Mouse (Mus musculus): Measurements from ENCODE around the gene Ptprk.

Ptprk gene

GRCm38 (mm10) chr10:28186018-28186800 lies 111.6 kb downstream of the Ptprk start:
- DNase-seq (ENCODE audit: low spot score) = no peak

- no peak for DNase-seq (ENCODE audit: low spot score)
Observed at GRCm38 (mm10) chr10:28191440-28191839, 116.8 kb downstream of the Ptprk start.

- no peak for DNase-seq (ENCODE audit: low spot score)
Observed at GRCm38 (mm10) chr10:28193630-28194029, 119.0 kb downstream of the Ptprk start.

GRCm38 (mm10) chr10:28200609-28201008 lies 126.0 kb downstream of the Ptprk start:
- DNase-seq (ENCODE audit: low spot score) = no peak

- no peak for DNase-seq (ENCODE audit: low spot score)
Observed at GRCm38 (mm10) chr10:28209394-28209793, 134.8 kb downstream of the Ptprk start.

GRCm38 (mm10) chr10:28212083-28212482 lies 137.5 kb downstream of the Ptprk start:
- no peak for DNase-seq (ENCODE audit: low spot score)

GRCm38 (mm10) chr10:28215153-28215552 lies 140.5 kb downstream of the Ptprk start:
- no peak for DNase-seq (ENCODE audit: low spot score)

GRCm38 (mm10) chr10:28223602-28224001 lies 149.0 kb downstream of the Ptprk start:
- DNase-seq (ENCODE audit: low spot score) = no peak

- no peak for DNase-seq (ENCODE audit: low spot score)
Observed at GRCm38 (mm10) chr10:28224376-28224775, 149.8 kb downstream of the Ptprk start.

GRCm38 (mm10) chr10:28225536-28226075 lies 151.0 kb downstream of the Ptprk start:
- no peak for DNase-seq (ENCODE audit: low spot score)

GRCm38 (mm10) chr10:28227732-28228131 lies 153.1 kb downstream of the Ptprk start:
- no peak for DNase-seq (ENCODE audit: low spot score)

- DNase-seq (ENCODE audit: low spot score) = no peak
Observed at GRCm38 (mm10) chr10:28228208-28228607, 153.6 kb downstream of the Ptprk start.

GRCm38 (mm10) chr10:28232273-28233167 lies 157.9 kb downstream of the Ptprk start:
- no peak for DNase-seq (ENCODE audit: low spot score)

GRCm38 (mm10) chr10:28249047-28249446 lies 174.4 kb downstream of the Ptprk start:
- no peak for DNase-seq (ENCODE audit: low spot score)

- no peak for DNase-seq (ENCODE audit: low spot score)
Observed at GRCm38 (mm10) chr10:28251385-28251784, 176.8 kb downstream of the Ptprk start.

- DNase-seq (ENCODE audit: low spot score) = no peak
Observed at GRCm38 (mm10) chr10:28260651-28261050, 186.0 kb downstream of the Ptprk start.

GRCm38 (mm10) chr10:28262159-28262558 lies 187.5 kb downstream of the Ptprk start:
- DNase-seq (ENCODE audit: low spot score) = no peak

- DNase-seq (ENCODE audit: low spot score) = no peak
Observed at GRCm38 (mm10) chr10:28263546-28263945, 188.9 kb downstream of the Ptprk start.

GRCm38 (mm10) chr10:28270273-28270672 lies 195.7 kb downstream of the Ptprk start:
- no peak for DNase-seq (ENCODE audit: low spot score)

GRCm38 (mm10) chr10:28271729-28272606 lies 197.3 kb downstream of the Ptprk start:
- no peak for DNase-seq (ENCODE audit: low spot score)

- no peak for DNase-seq (ENCODE audit: low spot score)
Observed at GRCm38 (mm10) chr10:28278757-28279156, 204.1 kb downstream of the Ptprk start.

- no peak for DNase-seq (ENCODE audit: low spot score)
Observed at GRCm38 (mm10) chr10:28297531-28297930, 222.9 kb downstream of the Ptprk start.
